ENCODE assay signal across 8 mouse cellular contexts in genomic region chr11:79611011-79611666, GRCm38 (mm10). TPM values are rescaled to one million over a fixed set of nuclear protein-coding genes. Genes with fewer than 3 reads are reported as not detected.
A peak's percentile ranks its signal among the peaks of the same experiment; 100 is the strongest.
DNase-seq lines count a peak whose midpoint lies in the region; ATAC-seq and TF ChIP-seq lines count a peak whose summit lies in the region.

No protein-coding gene starts in this region.

- peak overlapping the region; percentile 12 for H3K27ac ChIP-seq in forebrain, embryonic 13.5 days
- no peak overlapping the region for H3K27ac ChIP-seq in limb, embryonic 14.5 days (replicated peaks; ENCODE audit: low read depth, low read length)
- H3K27ac ChIP-seq in stomach, embryonic 16.5 days (ENCODE audit: low read length): peak overlapping the region; percentile 7; the same call in 1 of the 2 replicates

- no peak overlapping the region for H3K4me3 ChIP-seq in forebrain, embryonic 13.5 days
- no peak overlapping the region for H3K4me3 ChIP-seq in limb, embryonic 14.5 days (replicated peaks; ENCODE audit: low read length)
- no peak overlapping the region for H3K4me3 ChIP-seq in stomach, embryonic 16.5 days (replicated peaks; ENCODE audit: low read length)

- no peak for TF ChIP-seq POLR2A in limb, embryonic 14.5 days (IDR thresholded peaks at IDR 0.05; ENCODE audit: borderline replicate concordance, extremely low read depth, insufficient read depth, insufficient read length)

- no peak overlapping the region for H3K4me2 ChIP-seq in forebrain, embryonic 13.5 days
- H3K4me2 ChIP-seq in limb, embryonic 14.5 days (replicated peaks; ENCODE audit: low read depth, low read length, severe bottlenecking): no peak overlapping the region
- H3K4me2 ChIP-seq in stomach, embryonic 16.5 days (ENCODE audit: low read depth, low read length): peak overlapping the region; percentile 3; the same call in 1 of the 2 replicates

- H3K27me3 ChIP-seq in forebrain, embryonic 13.5 days: no peaks in the 10 kb centered on the region
- no peaks in the 10 kb centered on the region for H3K27me3 ChIP-seq in limb, embryonic 14.5 days (ENCODE audit: control insufficient read depth, insufficient read depth, low read length)
- H3K27me3 ChIP-seq in stomach, embryonic 16.5 days (ENCODE audit: control insufficient read depth, insufficient read depth, low read length): no peaks in the 10 kb centered on the region

- WGBS in forebrain, embryonic 13.5 days: 8% methylated on average over 13 of the region's 13 CpGs
- 15% methylated on average over 13 of the region's 13 CpGs for WGBS in limb, embryonic 14.5 days
- WGBS in stomach, embryonic 16.5 days: 17% methylated on average over 13 of the region's 13 CpGs

- H3K4me1 ChIP-seq in forebrain, embryonic 13.5 days: peaks cover 59% of the 10 kb centered on the region
- peaks cover 11% of the 10 kb centered on the region; the same call in 1 of the 2 replicates for H3K4me1 ChIP-seq in limb, embryonic 14.5 days (ENCODE audit: control insufficient read depth, insufficient read depth, low read length)
- H3K4me1 ChIP-seq in stomach, embryonic 16.5 days (ENCODE audit: control insufficient read depth, insufficient read depth, low read length): peaks cover 9% of the 10 kb centered on the region

- H3K9ac ChIP-seq in forebrain, embryonic 13.5 days: peak overlapping the region; percentile 17; the same call in 1 of the 2 replicates
- no peak overlapping the region for H3K9ac ChIP-seq in limb, embryonic 14.5 days (ENCODE audit: low read depth, low read length, severe bottlenecking)
- H3K9ac ChIP-seq in stomach, embryonic 16.5 days (ENCODE audit: low read length): peak overlapping the region; percentile 5; the same call in 1 of the 2 replicates

- H3K9me3 ChIP-seq in forebrain, embryonic 13.5 days (replicated peaks): no peaks in the 10 kb centered on the region
- no peaks in the 10 kb centered on the region for H3K9me3 ChIP-seq in limb, embryonic 14.5 days (ENCODE audit: control insufficient read depth, low read length)
- H3K9me3 ChIP-seq in stomach, embryonic 16.5 days (replicated peaks; ENCODE audit: control insufficient read depth, low read length): no peaks in the 10 kb centered on the region

- no peak for ATAC-seq in forebrain, embryonic 13.5 days
- ATAC-seq in limb, embryonic 14.5 days (ENCODE audit: low FRiP score, low read depth): 0 out of 2 replicates have a peak, but pooled peaks have one; percentile 23
- ATAC-seq in stomach, embryonic 16.5 days (ENCODE audit: insufficient read depth, low FRiP score): peak; percentile 51

- peak; percentile 50 to 60 for DNase-seq in layer of hippocampus, adult 18-20 months (ENCODE audit: low spot score in 2 of 2)
- no peak for DNase-seq in layer of hippocampus, adult 9-11 months
- DNase-seq in adipocyte (ENCODE audit: low spot score): peak; percentile 6
- no peak for DNase-seq in limb, embryonic 14.5 days (ENCODE audit: low spot score)
- no peak for DNase-seq in spleen, adult 18-20 months
- DNase-seq in lung, postnatal 25 days (ENCODE audit: low spot score): no peak

- no peaks in the 10 kb centered on the region for H3K36me3 ChIP-seq in forebrain, embryonic 13.5 days (ENCODE audit: poor library complexity, severe bottlenecking)
- no peaks in the 10 kb centered on the region for H3K36me3 ChIP-seq in limb, embryonic 14.5 days (ENCODE audit: control insufficient read depth, insufficient read depth, low read length)
- H3K36me3 ChIP-seq in stomach, embryonic 16.5 days (ENCODE audit: control insufficient read depth, insufficient read depth, low read length): no peaks in the 10 kb centered on the region

RNA-seq across cellular contexts. Expression of gene Rab11fip4, which starts 20.1 kb away (rescaled TPM):
- 100 to 1,000 TPM; 171 to 175 TPM for total RNA-seq in layer of hippocampus, adult 18-20 months (2021)
- 16.2 and 19.2 TPM in 2 replicates for polyA plus RNA-seq in forebrain, embryonic 13.5 days (2015; fragmentation: Nextera tagmentation; extraction: Ambion mirVana)
- polyA plus RNA-seq in limb, embryonic 14.5 days (2012; rRNA removed): 16.4 and 23.3 TPM in 2 replicates
- polyA plus RNA-seq in limb, embryonic 14.5 days (2014; fragmentation: Nextera tagmentation; extraction: Ambion mirVana): 7.4 and 8.4 TPM in 2 replicates
- 2.0 and 2.2 TPM in 2 replicates for polyA plus RNA-seq in stomach, embryonic 16.5 days (2015; fragmentation: Nextera tagmentation; extraction: Ambion mirVana)

Comparison
In these comparisons a context has a peak if more than half of its experiments do, and no peak if none do; other contexts are left out.
1. DNase-seq: peak in layer of hippocampus, adult 18-20 months (2 of 2) and adipocyte (single experiment); none in layer of hippocampus, adult 9-11 months (single experiment), limb, embryonic 14.5 days (single experiment), spleen, adult 18-20 months (0 of 2) and lung, postnatal 25 days (single experiment).